ENCODE assay signal across 8 mouse cellular contexts in the genomic region with DNA sequence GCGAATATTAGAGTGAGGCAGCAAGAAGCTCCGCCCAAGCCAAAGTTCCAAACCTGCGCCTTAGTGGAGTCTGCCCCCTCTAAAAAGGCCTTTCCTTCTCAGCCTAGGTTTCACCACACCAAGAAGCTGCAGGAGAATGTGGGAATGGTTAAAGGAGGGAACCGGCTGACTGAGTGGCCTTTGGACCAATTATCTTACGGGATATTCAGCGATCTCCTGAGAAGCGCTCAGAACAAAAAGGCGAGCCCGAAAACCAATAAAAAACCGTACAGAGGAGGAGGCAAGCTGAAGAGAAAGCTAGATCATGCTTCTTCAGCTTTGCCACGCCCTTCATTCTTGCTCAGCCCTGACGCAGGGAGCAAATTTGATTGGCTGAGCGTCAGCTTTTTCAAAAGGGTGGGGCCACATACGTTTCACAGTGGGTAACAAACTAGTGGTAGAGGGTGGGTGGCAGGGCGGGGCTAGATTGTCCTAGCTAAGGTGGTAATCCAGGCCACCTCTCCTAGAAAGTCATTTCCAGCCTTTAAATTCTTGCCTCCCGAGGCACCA. TPM values are rescaled to one million over a fixed set of nuclear protein-coding genes. Genes with fewer than 3 reads are reported as not detected.
A peak's percentile ranks its signal among the peaks of the same experiment; 100 is the strongest.
DNase-seq lines count a peak whose midpoint lies in the region; ATAC-seq and TF ChIP-seq lines count a peak whose summit lies in the region.

A gene (plus strand): TSS at position 436 of the 549 bp plus-strand sequence.

- peak; percentile 93 for DNase-seq in CH12.LX (ENCODE audit: extremely low read depth)
- peak; percentile 77 for DNase-seq in c-Kit-positive CD71-negative TER-119-negative erythroid progenitor cells, embryonic 14.5 days (ENCODE audit: low read depth)
- DNase-seq in forebrain, embryonic 10.5 days (ENCODE audit: extremely low spot score, low spot score): peak; percentile 80
- peak; percentile 72 for DNase-seq in large intestine, adult 2 months (ENCODE audit: low read depth, low spot score)
- DNase-seq in liver, postnatal 0 days: peak; percentile 85
- peak; percentile 78 for DNase-seq in testis, postnatal 10 days (ENCODE audit: low spot score)

- H3K4me1 ChIP-seq in CH12.LX (ENCODE audit: control insufficient read depth in 1 of 2, insufficient read depth in 2 of 2): peaks cover 0 to 19% of the 10 kb centered on the region in 2 experiments; a peak in 3 of 4 replicates
- peaks cover 20% of the 10 kb centered on the region for H3K4me1 ChIP-seq in forebrain, embryonic 10.5 days
- peaks cover 20% of the 10 kb centered on the region for H3K4me1 ChIP-seq in heart, embryonic 15.5 days (replicated peaks)
- H3K4me1 ChIP-seq in liver, postnatal 0 days (ENCODE audit: insufficient read depth): peaks cover 8% of the 10 kb centered on the region; the same call in 1 of the 2 replicates
- H3K4me1 ChIP-seq in neural tube, embryonic 14.5 days (ENCODE audit: control insufficient read depth, insufficient read depth, low read length): 0 out of 2 replicates have a peak, but pooled peaks cover 4% of the 10 kb centered on the region

- peak within 1 kb of the TSS; percentile 58 for H3K27ac ChIP-seq in CH12.LX (ENCODE audit: insufficient read depth, low read depth)
- peak within 1 kb of the TSS; percentile 93 for H3K27ac ChIP-seq in forebrain, embryonic 10.5 days
- peak within 1 kb of the TSS; percentile 99 for H3K27ac ChIP-seq in heart, embryonic 15.5 days
- peak within 1 kb of the TSS; percentile 98 for H3K27ac ChIP-seq in liver, postnatal 0 days (ENCODE audit: low read depth)
- peak within 1 kb of the TSS; percentile 90 for H3K27ac ChIP-seq in neural tube, embryonic 14.5 days (ENCODE audit: low read depth, low read length)

- WGBS in forebrain, embryonic 10.5 days: 16% methylated on average over 16 of the region's 16 CpGs
- whole genome bisulfite sequencing in heart, embryonic 15.5 days: 11% methylated on average over 16 of the region's 16 CpGs
- 15% methylated on average over 16 of the region's 16 CpGs for WGBS in large intestine, adult 2 months
- WGBS in liver, postnatal 0 days (ENCODE audit: insufficient replicate concordance): 13% methylated on average over 16 of the region's 16 CpGs
- 23% methylated on average over 16 of the region's 16 CpGs for WGBS in neural tube, embryonic 14.5 days

- no peak for TF ChIP-seq EP300 in CH12.LX (IDR thresholded peaks at IDR 0.05; ENCODE audit: low read length)
- no peak for TF ChIP-seq EP300 in liver, postnatal 0 days (IDR thresholded peaks at IDR 0.05; ENCODE audit: low read depth)

- H3K4me2 ChIP-seq in CH12.LX (ENCODE audit: insufficient read depth, low read depth, poor library complexity, severe bottlenecking): peak within 1 kb of the TSS; percentile 95
- H3K4me2 ChIP-seq in heart, embryonic 15.5 days: peak within 1 kb of the TSS; percentile 77
- peak within 1 kb of the TSS; percentile 72 for H3K4me2 ChIP-seq in liver, postnatal 0 days (ENCODE audit: low read depth, low read length)
- peak within 1 kb of the TSS; percentile 56 for H3K4me2 ChIP-seq in neural tube, embryonic 14.5 days (ENCODE audit: low read depth, low read length)

- no peak for TF ChIP-seq POLR2A in CH12.LX (IDR thresholded peaks at IDR 0.05; ENCODE audit: low read depth, low read length)

- dilution Hi-C loops in CH12.LX (cut with MboI; ENCODE audit: extremely low pct_ligation_motif_present, extremely low pct_unique_long_range_greater_than_20kb, low sequenced_read_pairs): no loop called here

- H3K9me3 ChIP-seq in CH12.LX (replicated peaks; ENCODE audit: low read length): no peaks in the 10 kb centered on the region
- no peaks in the 10 kb centered on the region for H3K9me3 ChIP-seq in forebrain, embryonic 10.5 days
- H3K9me3 ChIP-seq in heart, embryonic 15.5 days (replicated peaks): no peaks in the 10 kb centered on the region
- no peaks in the 10 kb centered on the region for H3K9me3 ChIP-seq in liver, postnatal 0 days (ENCODE audit: low read length)
- no peaks in the 10 kb centered on the region for H3K9me3 ChIP-seq in neural tube, embryonic 14.5 days (ENCODE audit: control insufficient read depth, low read length)

- no peaks in the 10 kb centered on the region for H3K27me3 ChIP-seq in CH12.LX (replicated peaks)
- H3K27me3 ChIP-seq in forebrain, embryonic 10.5 days (ENCODE audit: poor library complexity, severe bottlenecking): no peaks in the 10 kb centered on the region
- H3K27me3 ChIP-seq in heart, embryonic 15.5 days: no peaks in the 10 kb centered on the region
- no peaks in the 10 kb centered on the region for H3K27me3 ChIP-seq in liver, postnatal 0 days (ENCODE audit: insufficient read depth, low read length)
- no peaks in the 10 kb centered on the region for H3K27me3 ChIP-seq in neural tube, embryonic 14.5 days (ENCODE audit: control insufficient read depth, insufficient read depth, low read length)

- peak within 1 kb of the TSS; percentile 99 for H3K9ac ChIP-seq in CH12.LX (ENCODE audit: insufficient read depth, low read depth)
- peak within 1 kb of the TSS; percentile 85 for H3K9ac ChIP-seq in heart, embryonic 15.5 days
- peak within 1 kb of the TSS; percentile 94 for H3K9ac ChIP-seq in liver, postnatal 0 days (replicated peaks)
- peak within 1 kb of the TSS; percentile 71 for H3K9ac ChIP-seq in neural tube, embryonic 14.5 days (replicated peaks; ENCODE audit: low read depth, low read length)

- peaks cover 7 to 34% of the 10 kb centered on the region in 2 experiments for H3K36me3 ChIP-seq in CH12.LX (replicated peaks in 1 of 2; ENCODE audit: control insufficient read depth in 1 of 2, insufficient read depth in 1 of 2, low read length in 1 of 2)
- peaks cover 31% of the 10 kb centered on the region for H3K36me3 ChIP-seq in forebrain, embryonic 10.5 days (replicated peaks)
- H3K36me3 ChIP-seq in heart, embryonic 15.5 days: peaks cover 6% of the 10 kb centered on the region; the same call in 1 of the 2 replicates
- H3K36me3 ChIP-seq in liver, postnatal 0 days (replicated peaks; ENCODE audit: insufficient read depth, low read length): no peaks in the 10 kb centered on the region
- no peaks in the 10 kb centered on the region; the same call in none of the 2 replicates for H3K36me3 ChIP-seq in neural tube, embryonic 14.5 days (ENCODE audit: control insufficient read depth, insufficient read depth, low read length)

- H3K4me3 ChIP-seq in CH12.LX (replicated peaks in 1 of 3; ENCODE audit: low read depth in 2 of 3, low read length in 2 of 3, poor library complexity in 1 of 3): peak within 1 kb of the TSS; percentile 68 to 88 (median 80)
- H3K4me3 ChIP-seq in forebrain, embryonic 10.5 days: peak within 1 kb of the TSS; percentile 67
- peak within 1 kb of the TSS; percentile 78 for H3K4me3 ChIP-seq in heart, embryonic 15.5 days
- peak within 1 kb of the TSS; percentile 86 for H3K4me3 ChIP-seq in liver, postnatal 0 days (ENCODE audit: low read depth, low read length)
- H3K4me3 ChIP-seq in neural tube, embryonic 14.5 days (ENCODE audit: low read depth, low read length): peak within 1 kb of the TSS; percentile 62

- H3K79me2 ChIP-seq in CH12.LX (replicated peaks; ENCODE audit: control insufficient read depth, extremely low read depth, insufficient read depth, poor library complexity, severe bottlenecking): peaks cover 30% of the 10 kb centered on the region

- TF ChIP-seq RAD21 in CH12.LX (IDR thresholded peaks at IDR 0.05; ENCODE audit: low read depth, low read length): no peak

- ATAC-seq in heart, embryonic 15.5 days (replicated peaks; ENCODE audit: insufficient number of reproducible peaks, insufficient read depth, low FRiP score, low read depth): peak; percentile 89
- peak; percentile 90 for ATAC-seq in liver, postnatal 0 days
- ATAC-seq in neural tube, embryonic 14.5 days (ENCODE audit: low read depth): peak; percentile 93

- no peak for TF ChIP-seq CTCF in CH12.LX (conservative IDR thresholded peaks at IDR 0.05 in 1 of 2, IDR thresholded peaks at IDR 0.05 in 1 of 2; ENCODE audit: low read depth in 2 of 2, low read length in 2 of 2)
- no peak for TF ChIP-seq CTCF in liver, postnatal 0 days (IDR thresholded peaks at IDR 0.05; ENCODE audit: low read depth)

- in situ Hi-C loops in CH12.LX (cut with MboI; ENCODE audit: low pct_ligation_motif_present, low pct_unique_long_range_greater_than_20kb, low sequenced_read_pairs): no loop called here

TF ChIP-seq in CH12.LX, 34 proteins besides CTCF, POLR2A, EP300 and RAD21:
- TF ChIP-seq SIN3A (IDR thresholded peaks at IDR 0.05; ENCODE audit: low read length) (peak; percentile 28; the same call in 1 of the 2 replicates), HCFC1 (IDR thresholded peaks at IDR 0.05; ENCODE audit: low read depth, low read length) (peak; percentile 26; the same call in 1 of the 2 replicates), MXI1 (IDR thresholded peaks at IDR 0.05; ENCODE audit: low read depth, low read length) (peak; percentile 43; the same call in 1 of the 2 replicates), CHD1 (IDR thresholded peaks at IDR 0.05; ENCODE audit: low read depth, low read length) (0 out of 2 replicates have a peak, but pooled peaks have one; percentile 0), POLR2AphosphoS2 (IDR thresholded peaks at IDR 0.05; ENCODE audit: low read depth, low read length) (no peak), MAX (IDR thresholded peaks at IDR 0.05; ENCODE audit: low read length) (peak; percentile 20; the same call in 1 of the 2 replicates), ZC3H11A (IDR thresholded peaks at IDR 0.05; ENCODE audit: low read depth, low read length) (no peak), CHD2 (IDR thresholded peaks at IDR 0.05; ENCODE audit: low read length) (peak; percentile 12; the same call in 1 of the 2 replicates)

RNA-seq across cellular contexts. Expression of the gene that starts here (rescaled TPM):
- total RNA-seq in CH12.LX (2012; rRNA removed): 17.4 and 18.5 TPM in 2 replicates
- total RNA-seq in CH12.LX (2014; rRNA removed): 10.1 and 11.1 TPM in 2 replicates
- polyA plus RNA-seq in CH12.LX (2012; ENCODE audit: insufficient read length, low read depth): 21.3 and 27.0 TPM in 2 replicates
- polyA plus RNA-seq in forebrain, embryonic 10.5 days (2016; fragmentation: Nextera tagmentation; extraction: Ambion mirVana): 109 and 113 TPM in 2 replicates
- 107 and 136 TPM in 2 replicates for polyA plus RNA-seq in heart, embryonic 15.5 days (2015; fragmentation: Nextera tagmentation; extraction: Ambion mirVana)
- polyA plus RNA-seq in large intestine, adult 2 months (2012; rRNA removed): 137 and 175 TPM in 2 replicates
- polyA plus RNA-seq in liver, postnatal 0 days (2015; fragmentation: Nextera tagmentation; extraction: Ambion mirVana): 15.3 TPM in 2 replicates
- 117 and 120 TPM in 2 replicates for polyA plus RNA-seq in neural tube, embryonic 14.5 days (2014; fragmentation: Nextera tagmentation; extraction: Ambion mirVana)

Comparison
In these comparisons a context has a peak if more than half of its experiments do, and no peak if none do; other contexts are left out.
1. Peak in every context shown above with its lines: DNase-seq, ATAC-seq, H3K4me3 ChIP-seq and H3K27ac ChIP-seq.